Comparison of ENCODE assay signal across 9 mouse cellular contexts in the genomic region with DNA sequence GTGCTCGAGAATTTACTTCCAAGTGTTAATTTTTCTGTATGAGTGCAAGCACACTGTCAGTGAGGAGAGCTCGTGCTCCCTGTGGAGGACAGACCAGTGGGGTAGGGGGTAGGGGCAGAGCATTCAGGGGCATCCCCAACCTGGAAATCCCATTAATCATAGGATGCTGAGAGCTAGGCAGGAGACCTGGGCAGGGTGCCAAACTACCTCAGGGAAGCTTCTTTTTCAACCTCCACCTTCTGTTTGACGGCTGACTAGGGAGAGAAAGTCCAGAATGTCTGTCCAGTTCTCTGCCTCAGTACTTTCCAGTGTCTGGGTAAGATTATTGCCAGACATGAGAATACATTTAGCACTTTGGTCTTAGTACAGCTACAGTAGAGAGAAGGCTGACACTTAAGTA. TPM values are rescaled to one million over a fixed set of nuclear protein-coding genes. Genes with fewer than 3 reads are reported as not detected.
A peak's percentile ranks its signal among the peaks of the same experiment; 100 is the strongest.
DNase-seq lines count a peak whose midpoint lies in the region; ATAC-seq lines count a peak whose summit lies in the region.
"Had no signal": no experiment of that assay in that cellular context is flagged by ENCODE, and none has a peak within 500 bp of the region (broad histone marks: within the 10 kb centered on the region; RNA-seq: fewer than 3 reads in every experiment).

No protein-coding gene starts in this region.

- no peak for DNase-seq in heart, postnatal 10 days
- peak; percentile 30 for DNase-seq in right cerebral cortex, postnatal 4 days
- no peak for DNase-seq in right cerebral cortex, adult 2 months (ENCODE audit: low spot score in 2 of 2)
- peak; percentile 87 to 92 for DNase-seq in cerebellum, postnatal 25 days
- DNase-seq in midbrain, embryonic 11.5 days (ENCODE audit: low spot score, missing footprints): no peak
- DNase-seq in Muller cell, postnatal 12 days (ENCODE audit: inconsistent ontology term): no peak
- DNase-seq: heart, adult 11 months had no signal

- H3K27me3 ChIP-seq in heart, embryonic 11.5 days (ENCODE audit: control insufficient read depth, insufficient read depth, low read length): no peaks in the 10 kb centered on the region
- H3K27me3 ChIP-seq in stomach, embryonic 15.5 days (replicated peaks): no peaks in the 10 kb centered on the region
- H3K27me3 ChIP-seq in midbrain, embryonic 11.5 days (ENCODE audit: control insufficient read depth, insufficient read depth, low read length): no peaks in the 10 kb centered on the region

- H3K4me2 ChIP-seq in heart, embryonic 11.5 days: no peak overlapping the region
- H3K4me2 ChIP-seq in stomach, embryonic 15.5 days: no peak overlapping the region
- no peak overlapping the region for H3K4me2 ChIP-seq in midbrain, embryonic 11.5 days

- intact Hi-C loops in heart, postnatal 10 days (cut with DNase I): no loop called here

- no peaks in the 10 kb centered on the region for H3K9me3 ChIP-seq in heart, embryonic 11.5 days (replicated peaks; ENCODE audit: control insufficient read depth, low read length)
- H3K9me3 ChIP-seq in stomach, embryonic 15.5 days: no peaks in the 10 kb centered on the region
- H3K9me3 ChIP-seq in midbrain, embryonic 11.5 days (ENCODE audit: control insufficient read depth, low read length): no peaks in the 10 kb centered on the region

- WGBS in heart, embryonic 11.5 days (ENCODE audit: insufficient replicate concordance): 59% methylated on average over 3 of the region's 3 CpGs
- WGBS in stomach, embryonic 15.5 days: 41% methylated on average over 3 of the region's 3 CpGs
- WGBS in midbrain, embryonic 11.5 days: 88% methylated on average over 3 of the region's 3 CpGs

- peak overlapping the region; percentile 38; the same call in 1 of the 2 replicates for H3K27ac ChIP-seq in heart, embryonic 11.5 days (ENCODE audit: low read depth, low read length)
- peak overlapping the region; percentile 36 for H3K27ac ChIP-seq in stomach, embryonic 15.5 days
- H3K27ac ChIP-seq in midbrain, embryonic 11.5 days (ENCODE audit: low read depth, low read length): no peak overlapping the region

- H3K36me3 ChIP-seq in heart, embryonic 11.5 days (ENCODE audit: control insufficient read depth, insufficient read depth, low read length): peaks cover 2% of the 10 kb centered on the region
- 0 out of 2 replicates have a peak, but pooled peaks cover 3% of the 10 kb centered on the region for H3K36me3 ChIP-seq in stomach, embryonic 15.5 days
- H3K36me3 ChIP-seq in midbrain, embryonic 11.5 days (ENCODE audit: control insufficient read depth, insufficient read depth, low read length): no peaks in the 10 kb centered on the region; the same call in 1 of the 2 replicates

- no peak overlapping the region for H3K4me3 ChIP-seq in heart, embryonic 11.5 days (ENCODE audit: low read depth, low read length)
- H3K4me3 ChIP-seq in stomach, embryonic 15.5 days (replicated peaks): no peak overlapping the region
- no peak overlapping the region for H3K4me3 ChIP-seq in midbrain, embryonic 11.5 days (ENCODE audit: low read depth, low read length)

- H3K4me1 ChIP-seq in heart, embryonic 11.5 days (ENCODE audit: control insufficient read depth, insufficient read depth, low read length): no peaks in the 10 kb centered on the region
- 0 out of 2 replicates have a peak, but pooled peaks cover 3% of the 10 kb centered on the region for H3K4me1 ChIP-seq in stomach, embryonic 15.5 days
- H3K4me1 ChIP-seq in midbrain, embryonic 11.5 days (ENCODE audit: control insufficient read depth, insufficient read depth, low read length): peaks cover 8% of the 10 kb centered on the region

- ATAC-seq in heart, embryonic 11.5 days (replicated peaks; ENCODE audit: insufficient number of reproducible peaks, low FRiP score, low TSS enrichment): no peak
- peak; percentile 66; the same call in 1 of the 2 replicates for ATAC-seq in stomach, embryonic 15.5 days (ENCODE audit: insufficient read depth, low FRiP score, low read depth)
- ATAC-seq in midbrain, embryonic 11.5 days (ENCODE audit: low FRiP score): no peak

- H3K9ac ChIP-seq in heart, embryonic 11.5 days (ENCODE audit: low read depth, low read length): no peak overlapping the region
- no peak overlapping the region for H3K9ac ChIP-seq in stomach, embryonic 15.5 days
- no peak overlapping the region for H3K9ac ChIP-seq in midbrain, embryonic 11.5 days (ENCODE audit: low read length)

RNA-seq across cellular contexts. Expression of a gene that starts 56.2 kb away (rescaled TPM):
- polyA plus RNA-seq in heart, embryonic 11.5 days (2014; fragmentation: Nextera tagmentation; extraction: Ambion mirVana): 1.3 and 2.4 TPM in 2 replicates
- total RNA-seq in heart, postnatal 10 days (2021): 1 to 10 TPM; 2.9 to 3.1 TPM
- 6.4 and 7.1 TPM in 2 replicates for polyA plus RNA-seq in stomach, embryonic 15.5 days (2015; fragmentation: Nextera tagmentation; extraction: Ambion mirVana)
- polyA plus RNA-seq in midbrain, embryonic 11.5 days (2014; fragmentation: Nextera tagmentation; extraction: Ambion mirVana): 0.55 and 0.57 TPM in 2 replicates

Comparison
In these comparisons a context has a peak if more than half of its experiments do, and no peak if none do; other contexts are left out.
1. DNase-seq: peak in right cerebral cortex, postnatal 4 days (single experiment) and cerebellum, postnatal 25 days (2 of 2); none in heart, postnatal 10 days (0 of 2), right cerebral cortex, adult 2 months (0 of 2), midbrain, embryonic 11.5 days (single experiment) and Muller cell, postnatal 12 days (single experiment).